Mouse (Mus musculus) hematopoietic stem cell, adult 5-6 weeks (primary cell): ENCODE measurements around the gene Olfr267. TPM values are rescaled to one million over a fixed set of nuclear protein-coding genes. Genes with fewer than 3 reads are reported as not detected.

ENCODE experiments used
- ATAC-seq, 2 experiments: fragments of 125-278 bp in 1 of 2; replicated peaks in 1 of 2; 2 replicates each; pipeline ENCODE4 v1.8.0; 2016 to 2017; ENCODE audit warnings: inconsistent platforms in 2 of 2, mild to moderate bottlenecking in 2 of 2, moderate number of reproducible peaks in 2 of 2, low read depth in 1 of 2, moderate TSS enrichment in 1 of 2; ENCODE audit not compliant: low FRiP score in 2 of 2, poor library complexity in 2 of 2, severe bottlenecking in 2 of 2, insufficient read depth in 1 of 2, low TSS enrichment in 1 of 2
- total RNA-seq: library from RNA; stranded (forward); fragments of 172-1452, 232-1000 nt; gene quantifications from 2 replicates; pipeline ENCODE4 v1.2.3, GENCODE M21; 2017

Olfr267 gene
- total RNA-seq: 1.1 TPM in 1 of 2 replicates, not detected in the other

GRCm38 (mm10) chr4:58787616-58788015 lies at the start of gene Olfr267:
TSS of gene Olfr267 (minus strand) at chr4:58787716.
- ATAC-seq: no peak

- no peak for ATAC-seq
Observed at GRCm38 (mm10) chr4:58832908-58833307, 45.4 kb upstream of the Olfr267 start.

GRCm38 (mm10) chr4:58825921-58826320 lies 38.4 kb upstream of the Olfr267 start:
- no peak for ATAC-seq

GRCm38 (mm10) chr4:58786659-58787058 lies 857 bp downstream of the Olfr267 start:
- no peak for ATAC-seq

GRCm38 (mm10) chr4:58763417-58763816 lies 24.1 kb downstream of the Olfr267 start:
- ATAC-seq: no peak

DNA sequence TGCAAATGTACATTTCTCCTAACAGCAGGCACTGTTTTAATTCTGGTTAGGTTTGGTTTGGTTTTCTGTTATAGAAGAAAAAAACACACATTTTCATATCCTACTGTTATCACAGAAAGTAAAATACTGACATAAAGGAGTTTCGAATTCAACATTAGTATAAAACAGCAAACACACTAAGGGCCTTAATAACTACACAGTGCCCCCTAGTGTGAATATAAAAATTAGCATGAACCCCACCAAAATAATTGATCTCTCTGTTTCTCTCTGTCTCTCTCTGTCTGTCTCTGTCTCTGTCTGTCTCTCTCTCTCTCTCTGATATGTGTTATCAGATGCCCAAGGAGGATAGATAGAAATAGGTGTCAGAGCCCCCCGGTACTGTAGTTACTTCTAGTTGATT lies 38.0 kb downstream of the Olfr267 start:
- no peak; a peak in 1 of 4 replicates for ATAC-seq

- no peak for ATAC-seq
Observed at GRCm38 (mm10) chr4:58749101-58749500, 38.4 kb downstream of the Olfr267 start.

GRCm38 (mm10) chr4:58745583-58746222 lies 41.8 kb downstream of the Olfr267 start:
- ATAC-seq: no peak

DNA sequence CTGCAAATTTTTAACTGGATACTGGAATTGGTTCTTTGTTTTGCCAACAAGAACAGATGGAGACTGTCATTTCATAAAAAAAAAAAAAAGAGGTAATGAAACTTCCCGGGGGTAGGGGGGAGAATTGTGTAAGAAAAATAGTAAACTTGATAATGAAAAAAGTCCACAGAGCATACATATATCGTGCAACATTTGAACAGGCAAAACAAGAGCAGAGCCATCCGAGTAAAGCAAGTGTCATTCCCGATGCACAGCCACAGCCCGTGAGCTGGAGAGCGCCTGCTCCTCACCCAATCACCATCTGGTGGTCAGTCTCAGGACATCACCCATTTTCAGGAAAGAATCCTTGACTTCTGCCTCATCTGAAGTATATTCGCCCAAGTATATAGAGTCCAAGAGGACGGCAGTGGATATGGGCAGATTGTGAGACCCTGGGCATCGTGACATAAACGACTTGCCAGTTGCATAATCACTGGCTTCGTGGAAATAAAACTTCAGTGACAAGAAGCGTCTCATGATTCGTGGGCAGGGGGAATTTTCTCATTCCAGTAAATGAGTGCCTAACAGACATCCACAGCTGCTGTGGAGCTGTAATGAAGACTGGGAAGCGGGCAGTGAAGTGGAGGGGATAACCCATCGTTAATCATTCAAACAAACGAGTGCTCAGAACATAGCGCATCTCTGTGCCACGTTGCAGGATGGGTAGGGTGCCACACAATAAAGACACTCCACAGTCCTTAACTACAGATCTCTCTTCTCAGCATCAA lies 50.5 kb downstream of the Olfr267 start:
- no peak for ATAC-seq

Other genes with a start within 250 kb of the Olfr267 start
- 1.1 and 4.6 TPM in 2 replicates for gene Lpar1, start 233.8 kb downstream of the Olfr267 start, total RNA-seq
- 76.4 and 95.9 TPM in 2 replicates for gene Ecpas, start 125.0 kb upstream of the Olfr267 start, total RNA-seq
- gene Zkscan16, start 155.9 kb upstream of the Olfr267 start, total RNA-seq: not detected in 2 replicates
- gene Ptgr1, start 199.4 kb upstream of the Olfr267 start, total RNA-seq: 2.5 and 10.8 TPM in 2 replicates
- 11.1 and 16.5 TPM in 2 replicates for gene Dnajc25, start 207.3 kb upstream of the Olfr267 start, total RNA-seq
- not detected in 2 replicates for gene Gm20503, start 215.5 kb upstream of the Olfr267 start, total RNA-seq
- 82.1 and 96.4 TPM in 2 replicates for gene Gng10, start 247.4 kb upstream of the Olfr267 start, total RNA-seq